Comparison of ENCODE assay signal across 15 mouse cellular contexts in genomic region chr9:32238899-32239298, GRCm38 (mm10).
"Had no signal": no experiment of that assay in that cellular context is flagged by ENCODE, and none has a peak within 500 bp of the region (broad histone marks: within the 10 kb centered on the region; RNA-seq: fewer than 3 reads in every experiment).

No protein-coding gene starts in this region.

- H3K4me1 ChIP-seq: hindbrain, embryonic 15.5 days; megakaryocyte, embryonic 14.5 days; midbrain, embryonic 10.5 days; midbrain, embryonic 13.5 days had no signal

- DNase-seq: kidney, postnatal 14 days; kidney, postnatal 4 days; lung, postnatal 10 days; retina, postnatal 1 day; right cerebral cortex, postnatal 25 days; thymus, postnatal 25 days had no signal

- H3K4me3 ChIP-seq: hindbrain, embryonic 15.5 days; lung, embryonic 15.5 days; midbrain, embryonic 10.5 days; midbrain, embryonic 13.5 days; myocyte; neural tube, embryonic 13.5 days had no signal

- H3K4me2 ChIP-seq: hindbrain, embryonic 15.5 days; lung, embryonic 15.5 days; midbrain, embryonic 13.5 days; neural tube, embryonic 13.5 days had no signal

- H3K27me3 ChIP-seq: hindbrain, embryonic 15.5 days; lung, embryonic 15.5 days; midbrain, embryonic 13.5 days; neural tube, embryonic 13.5 days had no signal

- ATAC-seq: midbrain, embryonic 13.5 days; midbrain, embryonic 16.5 days had no signal

- H3K36me3 ChIP-seq: hindbrain, embryonic 15.5 days; lung, embryonic 15.5 days had no signal

- H3K27ac ChIP-seq: hindbrain, embryonic 15.5 days; liver, embryonic 14.5 days; lung, embryonic 15.5 days; midbrain, embryonic 10.5 days; midbrain, embryonic 13.5 days; neural tube, embryonic 13.5 days had no signal

- H3K9me3 ChIP-seq: hindbrain, embryonic 15.5 days; lung, embryonic 15.5 days; megakaryocyte, embryonic 14.5 days; midbrain, embryonic 10.5 days; midbrain, embryonic 13.5 days; neural tube, embryonic 13.5 days had no signal

- H3K9ac ChIP-seq: hindbrain, embryonic 15.5 days; liver, embryonic 14.5 days; lung, embryonic 15.5 days; midbrain, embryonic 13.5 days; neural tube, embryonic 13.5 days had no signal
